Mouse (Mus musculus) urinary bladder, postnatal 14 days (tissue): Measurements from ENCODE around the gene Arhgap30.
A peak's percentile ranks its signal among the peaks of the same experiment; 100 is the strongest.

Source experiments
- DNase-seq: peaks from one replicate; pipeline ENCODE4 v3.0.0; 2021; ENCODE audit warnings: low spot score

Arhgap30 gene

GRCm38 (mm10) chr1:171435288-171435814 is 46.6 kb downstream of the Arhgap30 start:
- no peak for DNase-seq

GRCm38 (mm10) chr1:171435974-171436373 is 47.2 kb downstream of the Arhgap30 start:
- DNase-seq = no peak

GRCm38 (mm10) chr1:171437264-171438013 is 48.7 kb downstream of the Arhgap30 start, which contains the start of gene F11r:
F11r (plus strand) TSS chr1:171437535.
- peak; percentile 96 for DNase-seq

GRCm38 (mm10) chr1:171438014-171438670 is 49.4 kb downstream of the Arhgap30 start:
- DNase-seq = peak; percentile 67

GRCm38 (mm10) chr1:171439072-171439471 is 50.3 kb downstream of the Arhgap30 start:
- no peak for DNase-seq

GRCm38 (mm10) chr1:171440025-171440725 is 51.4 kb downstream of the Arhgap30 start:
- DNase-seq = peak; percentile 62

- DNase-seq = peak; percentile 68
These were observed 53.0 kb downstream of the Arhgap30 start for GRCm38 (mm10) chr1:171441466-171442412.

- no peak for DNase-seq
These were observed 53.6 kb downstream of the Arhgap30 start for GRCm38 (mm10) chr1:171442413-171442760.

- DNase-seq = no peak
These were observed 56.3 kb downstream of the Arhgap30 start for GRCm38 (mm10) chr1:171445050-171445449.

- no peak for DNase-seq
These were observed 58.1 kb downstream of the Arhgap30 start for GRCm38 (mm10) chr1:171446854-171447253.

- DNase-seq = no peak
These were observed 58.9 kb downstream of the Arhgap30 start for GRCm38 (mm10) chr1:171447692-171448091.

- no peak for DNase-seq
These were observed 61.3 kb downstream of the Arhgap30 start for GRCm38 (mm10) chr1:171450062-171450461.

- DNase-seq = no peak
These were observed 62.2 kb downstream of the Arhgap30 start for GRCm38 (mm10) chr1:171451001-171451400.

- DNase-seq = no peak
These were observed 63.8 kb downstream of the Arhgap30 start for GRCm38 (mm10) chr1:171452522-171452921.

- no peak for DNase-seq
These were observed 64.2 kb downstream of the Arhgap30 start for GRCm38 (mm10) chr1:171452923-171453322.

- no peak for DNase-seq
These were observed 66.2 kb downstream of the Arhgap30 start for GRCm38 (mm10) chr1:171454926-171455325.

GRCm38 (mm10) chr1:171457568-171457967 is 68.8 kb downstream of the Arhgap30 start:
- DNase-seq = no peak

GRCm38 (mm10) chr1:171459791-171460190 is 71.0 kb downstream of the Arhgap30 start:
- no peak for DNase-seq
